Mouse (Mus musculus) cerebellum, adult 9-10 months (tissue): ENCODE measurements at regions not wholly inside any gene's neighbourhood (a gene's known extent, or its start where the extent isn't known, plus 50 kb on each side); places are given as distances from the start of the nearest gene placed in this dataset.
"Not testable (repeated sequence)": the region's sequence is repeated elsewhere in the genome, so short reads cannot be mapped to it uniquely, and the experiment has no call there.

Experiments
- DNase-seq: peaks from one replicate; pipeline ENCODE4 v3.0.0; 2022

DNA sequence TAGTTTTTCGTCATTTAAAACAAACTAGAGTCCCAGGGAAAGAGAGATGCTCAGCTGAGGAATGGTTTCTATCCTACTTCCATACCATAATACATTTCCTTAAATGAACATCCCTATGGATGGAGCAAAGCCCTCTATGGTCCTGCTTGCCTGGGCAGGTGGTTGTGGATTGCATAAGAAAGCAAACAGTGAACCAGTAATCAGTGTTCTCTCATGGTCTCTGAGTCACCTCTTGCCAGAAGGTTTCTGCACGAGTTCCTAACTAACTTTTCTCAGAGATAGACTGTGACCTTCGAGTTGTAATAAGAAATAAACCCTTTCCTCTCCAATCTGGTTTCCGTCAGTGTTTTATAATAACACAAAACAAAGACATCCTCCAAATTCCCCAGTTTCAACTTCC lies 62.9 kb upstream of the Bet1 start:
- DNase-seq = no peak

DNA sequence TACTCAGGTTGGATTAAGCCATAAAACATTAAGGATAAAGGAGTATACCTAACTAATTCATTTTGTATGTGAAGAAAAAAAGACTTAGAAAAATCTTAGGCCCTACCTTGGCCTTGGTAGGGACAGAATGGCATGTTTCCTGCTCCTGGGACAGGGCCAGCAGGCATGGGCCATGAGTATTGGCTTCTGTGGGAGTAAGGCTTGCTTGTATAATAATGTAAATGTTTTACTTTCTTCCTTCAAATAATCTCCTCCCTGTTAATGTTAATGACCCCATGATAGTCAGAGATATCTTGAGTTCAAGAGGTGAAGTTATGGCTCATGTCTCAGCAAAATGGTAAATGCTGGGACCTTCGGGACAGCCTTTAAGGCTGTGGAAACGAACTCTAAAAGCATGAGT lies 71.5 kb upstream of the Bet1 start:
- DNase-seq = no peak

DNA sequence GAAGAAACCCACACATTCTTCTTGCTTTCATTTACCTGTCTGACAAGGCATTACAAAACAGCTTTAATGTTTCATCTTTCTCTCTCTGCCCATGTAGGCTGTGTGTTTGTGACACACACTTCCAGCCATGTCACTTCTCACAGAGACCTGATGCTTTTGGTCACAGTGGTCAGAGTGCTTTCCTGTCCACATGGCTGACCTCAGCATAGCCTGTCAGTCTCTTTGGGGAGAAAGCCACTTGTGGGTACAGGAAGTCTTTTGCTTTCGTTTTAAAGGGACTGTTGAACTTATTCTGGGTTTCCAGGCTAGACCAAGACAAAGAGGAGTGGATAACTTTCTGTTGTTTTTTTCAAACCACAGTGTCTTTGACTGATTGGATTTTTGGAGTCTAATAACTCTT lies 77.0 kb upstream of the Bet1 start:
- DNase-seq = no peak

DNA sequence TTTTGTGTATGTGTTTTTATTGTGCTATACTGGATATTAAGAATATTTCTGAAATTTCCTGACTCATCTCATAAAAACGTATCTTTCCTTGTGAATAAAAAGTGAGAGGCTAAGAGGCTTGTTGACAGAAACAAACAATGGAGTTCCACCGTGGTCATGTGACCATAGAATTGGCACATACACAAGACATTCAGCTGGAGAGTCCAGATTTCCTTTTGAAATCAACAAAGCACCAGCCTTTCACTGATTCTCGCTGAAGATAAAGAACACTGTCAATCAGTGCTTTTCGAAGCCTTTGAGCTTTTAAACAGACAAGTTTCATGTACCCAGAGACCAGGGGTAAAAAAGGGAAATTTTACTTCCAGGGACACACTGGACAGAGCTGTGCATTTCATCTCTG lies 80.3 kb upstream of the Bet1 start:
- no peak for DNase-seq

DNA sequence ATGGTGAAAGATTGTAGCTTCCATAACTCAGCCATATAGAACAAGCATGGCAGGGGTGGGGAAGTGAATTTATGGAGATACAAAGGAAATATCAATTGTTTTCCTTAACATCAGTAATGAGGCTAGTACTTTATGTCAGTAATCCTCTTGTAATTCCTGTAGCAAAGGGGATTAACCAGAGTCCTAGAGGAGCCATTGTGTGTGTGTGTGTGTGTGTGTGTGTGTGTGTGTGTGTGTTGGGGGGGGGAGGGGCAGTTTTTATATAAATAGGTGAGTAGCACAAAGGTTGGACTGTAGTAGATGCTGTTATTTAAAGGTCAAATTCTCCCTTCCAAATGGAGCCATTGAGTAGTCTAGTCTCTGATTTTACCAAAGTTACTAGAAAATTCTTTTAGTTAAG lies 81.0 kb upstream of the Bet1 start:
- DNase-seq = no peak

DNA sequence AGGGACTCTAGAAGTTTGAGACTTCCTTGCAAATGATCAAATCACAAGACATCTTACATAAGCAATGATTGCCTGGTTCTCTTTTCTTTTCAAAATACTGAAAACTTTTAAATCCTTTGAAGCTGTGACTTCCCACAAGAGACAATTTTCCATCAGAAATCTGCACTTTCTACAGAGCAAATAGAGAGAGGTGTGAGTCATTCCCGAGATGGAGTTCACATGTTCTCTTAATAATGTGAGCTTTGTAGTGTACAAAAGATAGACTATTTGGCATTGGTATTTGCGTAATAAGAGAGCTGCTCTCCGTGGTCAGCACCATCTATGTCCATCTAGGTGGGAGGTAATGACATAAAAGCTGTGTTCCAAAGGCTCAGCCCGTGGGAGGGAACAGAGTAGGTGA lies 84.8 kb upstream of the Bet1 start:
- no peak for DNase-seq

DNA sequence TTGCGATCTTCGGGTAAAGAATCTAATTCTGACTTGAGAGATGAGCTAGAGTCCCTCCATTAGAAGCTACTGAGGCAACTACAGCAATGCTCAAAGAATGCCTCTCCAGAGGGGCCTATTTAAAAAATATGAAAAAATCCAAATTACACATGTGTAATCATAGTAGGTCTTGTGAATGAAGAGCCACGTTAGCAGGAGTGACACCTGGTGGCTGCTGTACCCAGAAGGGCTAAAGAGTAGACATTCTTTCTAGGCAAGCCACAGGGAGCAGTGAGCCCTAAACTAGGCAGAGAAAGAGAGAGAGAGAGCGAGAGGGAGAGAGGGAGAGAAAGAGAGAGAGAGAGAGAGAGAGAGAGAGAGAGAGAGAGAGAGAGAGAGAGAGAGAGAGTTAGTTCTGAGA lies 100.9 kb upstream of the Bet1 start:
- DNase-seq = no peak

DNA sequence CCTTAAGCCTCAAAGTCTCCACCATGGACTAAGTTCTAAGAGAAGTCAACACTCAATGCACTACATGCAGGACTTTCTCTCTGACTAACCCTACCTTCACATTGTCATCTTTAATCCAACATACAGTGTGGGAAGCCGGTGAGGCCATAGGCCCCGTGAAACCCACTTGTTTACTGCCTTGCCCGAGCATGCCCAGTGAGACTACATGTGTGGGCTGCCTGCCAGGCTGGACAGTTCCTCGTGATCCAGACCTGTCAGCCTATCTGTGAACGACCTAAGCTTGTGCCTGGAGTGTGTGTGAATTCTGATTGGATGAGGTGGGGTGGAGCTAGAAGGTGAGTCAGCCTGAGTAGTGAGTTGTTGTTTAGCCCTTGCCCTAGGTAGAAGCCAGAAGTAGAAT lies 104.2 kb upstream of the Bet1 start:
- not testable (repeated sequence) for DNase-seq

DNA sequence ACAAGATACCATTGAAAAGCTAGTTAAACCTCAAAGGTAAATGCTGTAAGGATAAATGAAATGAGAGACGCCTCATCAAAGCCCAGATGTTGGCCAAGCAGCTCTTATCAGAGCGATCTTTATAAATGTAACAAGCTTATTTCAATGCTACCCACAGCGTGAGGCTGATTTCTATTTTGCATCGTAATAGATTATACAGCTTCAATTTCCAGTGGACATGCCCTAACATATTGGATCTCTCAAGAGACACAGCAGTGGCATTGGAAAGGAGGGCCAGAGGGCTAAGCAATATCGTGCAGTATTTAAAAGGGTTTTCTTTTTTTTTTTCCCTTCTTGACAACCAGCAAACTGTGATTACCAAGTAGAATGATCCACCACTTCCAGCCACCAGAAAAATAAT lies 106.5 kb upstream of the Bet1 start:
- no peak for DNase-seq

DNA sequence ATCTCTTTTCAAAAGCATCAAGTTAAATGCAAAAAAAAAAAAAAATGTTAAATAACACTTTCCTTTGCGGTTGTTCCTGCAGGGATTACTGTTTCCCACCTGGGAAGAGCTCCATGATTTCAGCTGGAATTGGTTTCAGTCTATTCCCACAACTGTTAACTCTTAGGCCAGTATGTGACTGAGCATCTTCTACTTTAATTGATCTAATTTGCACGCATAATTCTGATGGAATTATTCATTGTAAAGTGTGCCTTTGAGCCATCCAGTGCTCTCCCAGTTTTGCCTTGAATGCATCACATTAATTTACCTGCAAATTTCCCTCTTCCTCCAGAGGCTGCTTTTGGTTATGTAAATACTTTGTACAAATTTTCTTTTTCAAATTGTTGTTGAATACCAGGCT lies 114.4 kb upstream of the Bet1 start:
- no peak for DNase-seq

DNA sequence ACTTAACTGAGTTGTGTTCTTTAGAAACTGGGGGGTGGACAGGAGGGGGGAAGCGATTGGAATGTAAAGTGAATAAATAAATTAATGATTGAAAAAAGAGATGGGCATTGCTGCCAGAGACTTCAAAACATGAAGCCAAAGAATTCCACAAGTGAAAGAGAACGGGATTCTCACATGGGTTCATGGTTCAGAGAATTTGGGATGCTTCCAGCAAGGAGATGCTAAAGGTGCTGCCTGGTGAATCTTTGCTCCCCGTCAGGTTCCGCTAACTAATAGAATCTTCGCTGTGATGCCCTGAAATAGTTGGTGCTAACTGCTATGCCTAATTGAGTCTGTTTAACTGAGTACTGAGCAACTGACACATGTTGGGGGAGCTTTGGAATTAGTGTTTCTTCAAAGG lies 118.9 kb upstream of the Bet1 start:
- no peak for DNase-seq

DNA sequence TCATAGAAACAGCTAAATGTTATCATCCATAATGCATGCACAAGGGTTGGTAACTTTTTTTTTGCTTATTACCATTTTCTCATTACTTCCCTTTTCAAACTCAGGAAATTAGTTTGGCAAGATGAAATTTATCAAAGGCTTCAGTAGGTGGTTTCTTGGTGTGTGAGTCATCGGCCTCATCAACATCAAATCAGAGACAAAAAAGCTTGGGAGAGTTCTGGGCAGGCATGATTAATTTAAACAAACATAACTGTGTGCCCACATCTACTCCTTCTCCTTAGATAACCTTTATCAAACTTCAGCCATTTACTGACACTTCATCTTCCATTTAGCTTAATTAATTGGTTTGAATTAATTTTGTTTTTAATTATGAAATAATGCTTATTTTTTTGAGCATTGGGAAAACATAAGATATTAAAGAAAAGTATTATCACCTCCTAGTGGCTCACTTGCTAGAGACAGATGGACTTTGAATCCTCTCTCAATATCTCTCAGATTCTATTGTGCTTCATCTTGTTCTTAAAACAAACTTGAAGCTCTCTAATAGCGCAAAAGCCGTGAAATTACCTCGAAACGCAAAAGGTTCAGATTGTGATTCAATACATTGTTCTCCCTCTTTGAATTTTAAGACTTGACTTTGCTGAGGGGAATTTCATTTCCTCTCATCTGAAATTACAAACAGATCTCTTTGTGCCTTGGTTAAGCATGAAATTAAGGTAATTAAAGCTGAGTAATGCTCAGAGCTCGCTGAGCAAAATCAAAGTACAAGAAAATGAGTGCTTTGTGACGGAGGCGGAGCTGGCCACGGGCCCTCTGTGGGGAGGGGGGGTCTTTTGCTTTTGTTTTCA lies 158.7 kb upstream of the Bet1 start:
- no peak for DNase-seq

DNA sequence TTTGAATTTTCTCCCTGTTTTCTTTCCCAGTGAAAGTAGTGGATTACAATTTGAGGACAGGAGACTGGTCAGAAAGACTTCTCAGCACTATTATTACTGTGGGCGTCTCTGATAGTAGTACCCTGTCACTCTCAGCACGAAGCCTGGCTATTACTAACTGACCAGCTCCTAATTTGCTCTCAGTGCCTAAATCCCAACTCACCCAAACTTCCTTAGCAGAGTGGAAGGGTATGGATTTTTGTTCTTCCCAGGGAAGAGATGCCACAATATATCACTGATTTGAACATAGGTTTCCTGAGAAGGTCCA lies 159.3 kb upstream of the Bet1 start:
- DNase-seq = no peak

DNA sequence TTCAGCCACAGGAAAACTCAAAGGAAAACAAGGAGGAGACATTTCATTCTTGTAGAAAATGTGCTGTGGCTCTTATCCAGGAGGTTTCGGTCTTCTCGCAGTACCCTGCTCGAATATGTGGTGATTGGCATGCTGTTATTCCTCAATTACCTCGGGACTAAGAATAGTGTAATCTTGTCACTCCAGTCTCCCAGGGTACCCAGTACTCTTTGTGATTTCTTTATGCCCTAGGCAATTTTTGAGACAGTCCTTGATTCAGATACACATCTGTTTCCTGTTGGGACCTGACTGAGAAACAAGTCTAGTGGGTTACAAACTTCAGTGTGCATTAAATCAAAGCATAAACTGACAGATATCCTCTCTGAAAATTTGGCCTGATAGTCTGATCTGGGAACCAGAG lies 189.8 kb upstream of the Bet1 start:
- no peak for DNase-seq

DNA sequence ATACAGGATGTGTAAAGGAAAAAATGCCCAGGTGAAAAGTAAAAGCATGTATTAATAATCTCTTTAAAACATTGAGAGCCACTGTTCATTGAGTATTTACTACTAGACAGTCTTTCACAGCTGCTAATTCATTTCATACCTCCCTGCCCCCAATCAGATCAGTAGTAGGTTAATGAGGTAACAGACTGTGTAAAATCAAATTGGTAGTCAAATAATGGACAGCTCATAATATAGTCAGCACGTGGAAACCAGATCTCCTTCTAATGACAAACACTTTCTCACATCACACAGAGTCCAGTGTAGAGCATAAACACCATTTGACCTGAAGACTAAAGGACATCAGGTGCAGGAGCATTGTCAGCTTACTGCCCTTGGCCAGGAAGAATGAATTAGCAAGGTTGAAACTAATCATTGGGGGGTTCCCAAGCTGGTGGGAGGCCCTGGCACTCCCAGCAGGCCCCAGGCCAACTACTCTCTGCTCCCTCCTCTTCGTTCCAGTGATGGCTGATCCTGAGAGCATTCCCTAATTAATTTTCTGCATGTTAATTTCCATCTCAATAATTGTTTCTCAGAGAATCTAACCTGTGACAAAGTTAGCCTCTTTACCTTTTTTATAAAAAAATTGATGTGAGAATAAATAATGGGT lies 190.6 kb upstream of the Bet1 start:
- no peak for DNase-seq

DNA sequence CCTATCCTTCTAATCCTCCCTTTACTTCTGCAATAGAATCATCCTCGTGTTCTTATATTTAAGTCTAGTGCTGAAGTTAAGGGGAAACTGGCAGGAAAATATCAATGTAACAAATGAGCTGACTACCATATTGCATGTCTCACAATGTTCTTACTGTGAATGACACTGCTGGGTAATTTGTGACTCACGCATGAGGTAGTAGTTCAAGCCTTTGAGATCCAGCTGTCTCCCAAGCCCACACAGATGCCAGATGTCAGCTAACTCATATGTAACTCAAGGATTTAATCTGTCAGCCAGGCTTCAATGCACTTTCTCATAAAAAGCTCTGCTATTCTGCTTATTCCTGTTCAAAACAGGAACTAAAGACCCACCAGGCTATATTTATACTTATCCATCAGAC lies 204.6 kb upstream of the Bet1 start:
- no peak for DNase-seq

DNA sequence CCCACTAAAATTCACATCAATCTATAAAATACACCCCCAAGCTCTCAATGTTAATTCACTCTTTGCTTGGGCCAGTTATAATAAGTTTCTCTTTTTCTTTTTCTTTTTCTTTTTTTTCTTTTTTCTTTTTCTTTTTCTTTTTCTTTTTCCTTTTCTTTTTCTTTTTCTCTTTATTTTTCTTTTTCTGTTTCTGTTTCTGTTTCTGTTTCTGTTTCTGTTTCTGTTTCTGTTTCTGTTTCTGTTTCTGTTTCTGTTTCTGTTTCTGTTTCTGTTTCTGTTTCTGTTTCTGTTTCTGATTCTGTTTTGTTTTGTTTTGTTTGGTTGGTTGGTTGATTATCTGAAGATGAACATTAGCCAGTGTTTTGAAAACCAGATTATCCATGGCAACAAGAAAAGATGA lies 201.2 kb upstream of the Col1a2 start:
- not testable (repeated sequence) for DNase-seq

DNA sequence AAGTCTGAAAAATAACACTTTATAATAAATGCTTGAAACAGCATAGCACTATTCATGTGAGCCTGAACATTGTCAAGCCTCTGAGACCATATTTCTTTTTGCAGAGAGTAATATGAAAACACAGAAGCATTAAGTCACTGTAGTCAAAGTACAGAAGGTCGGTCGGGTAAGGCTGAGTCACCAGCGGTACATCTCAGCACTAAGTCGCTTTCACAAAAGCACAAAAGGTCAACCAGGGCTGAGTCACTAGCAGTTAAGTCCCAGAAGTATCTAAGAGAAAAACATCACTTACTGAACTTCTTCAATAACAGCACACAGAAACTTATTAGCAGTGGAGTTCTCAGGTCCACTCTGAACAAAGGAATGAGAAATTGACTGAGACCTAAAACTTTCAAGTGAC lies 154.7 kb upstream of the Col1a2 start:
- DNase-seq = no peak

DNA sequence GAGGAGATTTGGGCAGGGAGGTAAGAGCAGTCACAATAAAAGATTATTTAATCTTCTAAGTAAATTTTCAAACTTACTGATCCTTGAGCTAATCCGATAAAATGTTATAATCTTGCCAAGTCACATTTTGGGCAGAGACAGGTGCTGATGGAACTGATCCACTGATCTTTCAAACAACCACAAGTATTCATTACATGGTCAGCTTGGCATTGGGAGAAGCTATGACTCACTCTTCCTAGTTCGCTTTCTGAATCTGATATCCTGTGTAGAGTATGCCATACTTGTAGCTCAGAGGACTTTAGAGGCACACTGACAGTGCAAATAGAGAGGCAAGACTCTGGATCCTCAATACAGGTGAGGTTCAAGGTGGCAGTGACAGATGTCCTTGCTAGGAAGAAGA lies 142.4 kb upstream of the Col1a2 start:
- DNase-seq = no peak

DNA sequence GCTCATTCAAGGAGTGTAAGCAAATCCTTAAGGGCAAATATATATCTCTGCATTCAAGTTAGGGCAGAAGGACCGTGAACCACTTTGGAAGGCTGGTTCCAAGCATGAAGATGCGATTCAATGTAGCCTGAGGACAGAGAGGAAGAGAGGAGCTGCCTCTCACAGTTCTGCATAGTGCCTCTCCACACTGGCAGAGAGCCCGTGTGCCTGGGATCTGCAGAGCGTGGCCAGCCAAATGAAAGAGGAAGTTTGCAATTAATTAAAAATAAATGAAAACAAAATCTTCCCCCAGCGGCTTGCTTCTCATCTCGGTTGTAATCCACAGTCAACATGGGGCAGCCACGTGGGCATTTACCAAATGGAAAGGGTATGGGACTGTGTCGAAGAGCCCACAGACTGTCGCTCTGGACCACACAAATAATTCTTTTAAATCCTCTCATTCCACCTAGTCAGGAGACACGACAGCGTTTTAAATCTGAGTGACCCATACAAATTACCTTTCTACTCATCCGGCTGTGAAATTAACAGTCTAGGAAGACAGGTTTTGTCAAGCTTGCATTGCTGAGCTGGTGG lies 129.1 kb upstream of the Col1a2 start:
- no peak for DNase-seq

DNA sequence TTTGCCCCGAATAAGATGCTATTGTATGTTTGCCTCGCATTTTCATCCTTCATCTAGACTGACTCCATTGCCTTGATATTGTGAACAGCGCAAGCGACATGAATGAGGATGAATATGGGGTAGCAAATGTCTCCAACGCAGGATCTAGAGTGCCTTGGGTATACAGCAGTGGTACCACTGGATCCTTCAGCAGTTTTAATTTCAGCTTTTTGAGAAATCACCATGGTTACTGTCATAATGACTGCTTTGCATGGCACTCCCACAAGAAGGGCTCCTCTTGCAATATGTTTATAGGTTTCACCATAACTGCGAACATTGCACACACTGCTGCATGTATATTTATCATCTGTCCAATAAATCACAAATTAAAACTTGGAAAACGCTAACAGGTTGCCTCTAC lies 107.8 kb upstream of the Col1a2 start:
- DNase-seq = no peak

DNA sequence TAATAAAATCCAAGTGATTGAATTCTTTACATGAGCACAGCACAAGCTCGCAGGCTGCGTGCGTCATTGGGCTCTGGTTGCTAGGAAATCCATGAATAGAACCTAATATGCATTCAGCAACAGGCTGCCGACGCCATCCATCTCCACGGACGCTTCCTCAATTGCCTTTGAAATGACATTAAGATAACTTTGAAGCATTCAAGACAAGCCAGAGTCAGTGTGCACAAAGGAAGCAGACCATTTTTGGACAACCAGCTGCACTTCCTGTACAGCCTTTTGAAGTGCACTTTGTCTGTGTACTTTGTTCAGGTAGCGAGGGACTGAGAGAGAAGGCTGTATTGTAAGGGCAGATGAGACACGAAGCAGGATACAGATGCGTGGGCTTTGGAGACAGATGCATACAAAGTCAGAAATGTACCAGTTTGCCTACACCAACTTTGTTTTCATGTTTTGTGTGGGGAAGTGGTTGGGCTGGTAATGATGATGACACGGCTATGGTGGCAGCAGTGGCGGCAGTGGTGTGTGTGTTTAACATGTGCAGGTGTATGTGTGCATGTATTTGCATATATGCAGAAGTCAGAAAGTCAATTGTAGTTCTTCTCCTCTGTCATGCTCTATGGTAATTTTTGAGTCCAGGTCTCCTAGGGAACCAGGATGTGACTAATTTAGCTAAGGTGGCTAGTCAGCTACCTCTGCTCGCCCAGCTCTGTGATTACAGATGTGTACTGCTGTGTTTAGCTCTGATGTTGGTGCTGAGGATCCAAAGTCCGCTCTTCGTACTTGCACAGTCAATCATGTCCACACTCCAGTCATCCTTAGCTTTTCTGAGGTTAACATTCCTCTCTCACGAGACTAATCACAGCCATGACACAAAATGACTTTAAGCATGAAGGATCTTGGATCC lies 106.7 kb upstream of the Col1a2 start:
- DNase-seq = no peak

DNA sequence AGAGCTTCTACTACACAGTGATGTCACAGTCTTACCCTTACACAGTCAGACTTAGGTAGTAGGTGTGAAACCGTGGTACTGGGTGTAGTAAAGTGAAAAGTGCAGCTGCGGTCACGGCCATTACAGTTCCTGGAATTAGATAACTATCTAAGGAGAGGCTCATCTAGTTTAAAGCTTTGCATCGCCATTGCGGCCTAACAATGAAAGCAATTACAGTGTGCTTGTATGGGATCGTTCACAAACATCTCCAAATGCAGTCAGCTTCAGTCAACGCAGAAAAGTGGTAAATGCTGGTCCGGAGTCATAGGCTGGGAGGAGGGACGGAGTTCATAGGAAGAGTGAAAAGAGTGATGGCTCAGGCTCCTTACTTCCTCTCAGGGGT lies 106.0 kb upstream of the Col1a2 start:
- no peak for DNase-seq

DNA sequence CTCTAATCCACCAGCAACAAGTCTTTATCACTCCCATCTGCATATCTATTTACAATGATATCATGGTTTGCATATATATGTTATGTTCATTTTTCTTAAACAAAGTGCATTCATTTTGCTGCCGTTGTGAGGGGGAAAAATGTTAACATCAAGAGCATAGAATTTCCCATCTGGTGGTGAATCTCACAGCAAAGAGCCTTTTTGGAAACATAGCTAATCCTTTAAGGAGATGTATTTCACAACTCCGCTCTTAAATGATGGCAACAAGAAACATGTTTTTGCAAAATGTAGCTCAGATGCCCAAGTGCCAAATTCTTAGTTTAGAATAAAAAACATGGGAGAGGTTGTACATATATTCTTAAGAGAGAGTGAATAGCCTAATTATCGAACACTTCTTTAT lies 99.3 kb upstream of the Col1a2 start:
- no peak for DNase-seq
